Mouse (Mus musculus) embryo, embryonic 11 days (tissue): Measurements from ENCODE around the gene Trpv5.

Experiments
- DNase-seq: peaks from one replicate; pipeline ENCODE4 v3.0.0-alpha.2; 2015

Gene Trpv5

DNA sequence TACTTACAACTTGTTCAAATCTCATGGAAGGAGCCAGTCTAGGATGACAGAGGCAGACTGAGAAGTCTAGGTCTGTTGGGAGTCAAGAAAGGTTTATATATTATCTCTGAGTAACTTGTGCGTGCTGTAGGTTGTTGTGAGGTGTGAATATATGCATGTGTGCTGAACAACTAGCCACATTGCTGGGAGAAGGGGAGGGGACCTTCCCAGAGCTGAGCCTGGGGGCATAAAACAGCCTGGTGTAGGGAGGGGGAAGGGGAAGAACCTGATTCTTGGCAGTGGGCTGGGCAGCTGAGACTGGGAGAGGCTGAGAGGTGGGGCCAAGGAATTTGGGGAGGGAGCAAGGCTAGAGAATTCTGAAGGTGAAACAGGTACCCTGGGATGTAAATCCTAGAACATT is at the start of gene Trpv5:
Trpv5 (minus strand) TSS at position 101 of the 400 bp plus-strand sequence.
- no peak for DNase-seq

GRCm38 (mm10) chr6:41727989-41728609 is 47.5 kb upstream of the Trpv5 start:
- no peak for DNase-seq

GRCm38 (mm10) chr6:41721430-41721829 is 40.9 kb upstream of the Trpv5 start:
- no peak for DNase-seq

GRCm38 (mm10) chr6:41710281-41710680 is 29.7 kb upstream of the Trpv5 start:
- no peak for DNase-seq

- no peak for DNase-seq
Observed at GRCm38 (mm10) chr6:41706275-41706674, 25.7 kb upstream of the Trpv5 start.

DNA sequence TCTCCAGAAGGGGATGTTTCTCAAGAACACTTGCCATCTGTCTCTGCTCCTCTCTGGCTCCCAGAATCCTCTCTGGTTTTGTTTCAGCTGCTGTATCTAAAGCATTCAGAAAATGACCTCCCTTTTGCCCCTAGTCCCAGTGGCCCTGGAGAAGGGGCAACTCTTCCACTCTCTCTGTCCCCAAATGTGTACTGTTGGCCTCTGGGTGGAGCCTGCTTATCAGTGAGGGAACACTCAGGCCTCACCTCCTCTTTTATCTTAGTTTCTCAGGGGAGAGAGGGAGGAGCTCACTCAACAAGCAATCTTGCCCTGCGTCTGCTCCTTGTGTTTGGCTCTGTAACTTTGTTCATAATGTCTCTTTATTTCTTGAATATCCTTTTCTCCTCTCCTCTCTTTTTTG is 23.6 kb upstream of the Trpv5 start, which contains the start of gene Kel:
Kel (minus strand) TSS at position 217 of the 400 bp plus-strand sequence.
- no peak for DNase-seq

DNA sequence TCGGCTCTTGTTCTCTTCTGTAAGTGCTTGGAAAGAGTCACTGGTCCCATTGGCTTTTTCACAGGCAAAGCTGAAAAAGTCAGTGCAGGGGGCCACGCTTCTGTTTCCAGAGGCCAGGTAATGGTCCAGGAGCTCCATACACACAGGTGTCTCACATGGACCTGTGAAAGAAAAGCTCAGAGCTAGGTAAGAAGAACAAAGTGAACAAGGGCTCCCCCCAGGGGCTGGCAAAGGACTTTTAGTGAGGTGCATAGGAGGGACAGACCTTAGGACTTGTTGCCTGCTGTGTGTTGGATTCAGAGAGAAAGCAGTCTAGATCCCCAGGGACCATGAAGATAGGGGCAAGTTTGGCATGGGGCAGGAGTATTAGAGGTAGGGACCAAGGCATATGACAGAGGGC is 22.4 kb upstream of the Trpv5 start:
- no peak for DNase-seq

- no peak for DNase-seq
Observed at GRCm38 (mm10) chr6:41701245-41701644, 20.7 kb upstream of the Trpv5 start.

- DNase-seq = no peak
Observed at GRCm38 (mm10) chr6:41694407-41694806, 13.8 kb upstream of the Trpv5 start.

- no peak for DNase-seq
Observed at GRCm38 (mm10) chr6:41692200-41692599, 11.6 kb upstream of the Trpv5 start.

- DNase-seq = no peak
Observed at GRCm38 (mm10) chr6:41685596-41685995, 5.0 kb upstream of the Trpv5 start.

DNA sequence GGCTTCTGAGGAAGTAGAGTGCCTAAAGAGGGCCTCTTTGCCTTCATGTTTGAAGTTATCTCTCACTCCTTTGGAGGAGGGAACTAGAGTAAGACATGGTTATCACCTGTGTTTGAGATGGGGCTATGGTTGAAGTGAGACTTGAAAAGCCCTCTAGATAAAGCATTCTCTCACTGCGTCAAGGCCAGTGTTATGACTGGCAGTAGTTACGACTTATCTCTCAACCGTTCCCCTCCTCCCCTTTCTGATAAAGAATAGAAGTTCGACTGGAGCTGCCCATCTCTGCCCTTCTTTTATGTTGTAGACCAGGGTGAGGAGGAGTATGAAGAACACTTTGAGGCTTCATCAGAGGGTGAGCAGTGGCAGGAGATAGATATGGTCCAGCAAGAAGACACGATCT is 4.3 kb upstream of the Trpv5 start:
- DNase-seq = no peak

DNA sequence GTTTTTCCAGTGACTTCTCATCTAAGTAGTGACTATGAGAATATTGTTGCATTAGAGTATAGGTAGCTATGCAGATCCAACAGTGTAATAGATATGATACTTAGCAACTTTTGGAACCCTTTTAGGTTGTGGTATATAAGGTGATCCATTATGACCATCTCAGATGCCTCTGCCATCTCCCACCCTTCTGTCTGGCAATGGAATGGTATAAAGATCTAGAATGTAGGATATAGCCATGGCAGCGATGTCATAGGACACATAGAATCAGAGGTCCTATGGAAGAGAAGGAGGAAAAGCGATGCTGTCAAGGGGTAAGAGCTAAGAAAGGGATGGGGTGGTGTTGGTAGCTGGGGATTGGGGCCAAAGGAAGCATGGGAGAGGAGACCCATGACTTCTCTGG is 3.6 kb upstream of the Trpv5 start, which contains the start of gene Llcfc1:
Llcfc1 (plus strand) TSS at position 301 of the 400 bp plus-strand sequence.
- DNase-seq = no peak

DNA sequence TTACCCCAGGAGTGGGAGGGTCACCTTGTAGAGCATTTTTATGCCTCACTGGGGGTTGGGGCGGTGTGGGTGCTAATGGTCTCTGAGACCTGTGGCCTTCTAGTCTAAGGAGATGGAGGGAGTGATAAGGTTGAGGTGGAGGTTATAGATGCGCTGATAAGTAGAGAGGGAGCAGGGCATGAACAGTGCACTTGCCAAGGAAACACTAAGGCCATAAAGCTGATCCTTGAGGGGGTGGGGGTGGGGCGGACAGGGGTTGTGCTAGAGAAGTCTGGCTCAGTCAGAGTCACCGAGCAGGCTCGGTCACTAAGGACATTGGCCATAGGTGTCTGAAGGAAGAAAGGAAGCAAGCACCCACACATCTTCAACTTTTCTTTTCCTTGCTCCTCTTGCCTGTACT is 1.1 kb upstream of the Trpv5 start:
- DNase-seq = no peak

GRCm38 (mm10) chr6:41676530-41676929 is 4.0 kb downstream of the Trpv5 start:
- no peak for DNase-seq

DNA sequence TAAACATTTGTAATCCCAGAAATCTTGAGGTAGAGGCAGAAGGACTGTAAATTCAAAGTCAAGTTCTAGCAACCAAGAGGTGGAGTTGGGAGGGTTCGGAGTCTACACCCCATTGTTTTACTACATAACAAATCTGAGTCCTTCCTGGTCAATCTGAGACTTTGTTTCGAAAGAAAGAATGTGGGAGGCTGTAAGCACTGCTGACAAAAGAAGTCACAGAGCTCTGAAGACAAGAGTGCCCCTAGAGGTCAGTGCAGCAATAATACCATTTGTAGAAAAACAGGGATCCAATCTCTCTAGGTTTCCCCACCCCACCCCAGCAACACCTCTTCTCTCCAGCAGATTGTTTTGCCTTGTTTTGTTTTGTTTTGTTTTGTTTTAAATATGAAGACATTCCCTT is 18.2 kb downstream of the Trpv5 start:
- DNase-seq = peak; percentile 14

DNA sequence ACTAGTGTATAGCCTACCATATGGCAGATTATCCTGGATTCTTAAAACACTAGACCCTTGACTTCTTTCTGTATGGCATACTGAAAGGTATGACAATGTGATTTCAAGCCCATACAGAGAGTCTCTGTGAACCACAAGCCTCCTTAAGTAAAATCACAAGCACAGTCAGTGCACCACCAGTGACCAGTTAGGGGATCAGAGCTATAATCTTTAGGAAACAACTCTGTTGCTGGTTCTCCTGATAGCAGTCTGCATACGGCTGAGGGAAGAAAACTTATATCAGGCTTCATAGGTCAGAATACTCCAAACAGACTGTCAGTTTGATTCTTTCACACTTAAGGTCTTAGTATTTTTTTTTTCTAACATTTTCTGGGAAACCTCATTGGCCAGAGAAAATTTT is 22.1 kb downstream of the Trpv5 start:
- DNase-seq = no peak

GRCm38 (mm10) chr6:41654648-41655047 is 25.9 kb downstream of the Trpv5 start:
- no peak for DNase-seq

- DNase-seq = no peak
Observed at GRCm38 (mm10) chr6:41653173-41653572, 27.4 kb downstream of the Trpv5 start.

- DNase-seq = no peak
Observed at GRCm38 (mm10) chr6:41646672-41647071, 33.9 kb downstream of the Trpv5 start.

GRCm38 (mm10) chr6:41646220-41646619 is 34.3 kb downstream of the Trpv5 start:
- no peak for DNase-seq

DNA sequence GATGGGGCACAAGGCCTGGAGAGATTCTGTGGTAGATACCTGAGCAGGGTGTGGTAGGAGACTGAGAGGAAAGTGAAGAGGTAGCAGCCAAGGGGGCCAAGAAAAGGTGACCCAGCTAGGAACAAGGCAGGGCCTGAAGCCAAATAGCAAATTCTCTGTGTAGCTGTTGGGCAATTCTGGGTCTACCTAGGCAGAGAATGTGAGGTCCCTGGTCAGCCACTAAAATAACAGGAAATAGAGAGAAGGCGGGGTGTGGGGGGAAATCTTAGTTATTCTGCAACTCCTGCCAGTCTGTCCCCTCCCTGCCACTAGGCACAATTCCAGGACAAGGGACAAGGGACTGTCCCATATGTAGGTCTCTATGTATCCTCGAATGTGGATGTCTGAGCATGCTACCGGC is 37.3 kb downstream of the Trpv5 start:
- DNase-seq = no peak

- DNase-seq = no peak
Observed at GRCm38 (mm10) chr6:41642765-41643164, 37.8 kb downstream of the Trpv5 start.

GRCm38 (mm10) chr6:41641173-41641866 is 39.2 kb downstream of the Trpv5 start:
- DNase-seq = no peak

GRCm38 (mm10) chr6:41640449-41640848 is 40.1 kb downstream of the Trpv5 start:
- DNase-seq = no peak
